ENCODE assay signal across 13 mouse cellular contexts in genomic region chr1:151753374-151753929, GRCm38 (mm10). TPM values are rescaled to one million over a fixed set of nuclear protein-coding genes. Genes with fewer than 3 reads are reported as not detected.
A peak's percentile ranks its signal among the peaks of the same experiment; 100 is the strongest.
DNase-seq lines count a peak whose midpoint lies in the region; ATAC-seq lines count a peak whose summit lies in the region.
"Had no signal": no experiment of that assay in that cellular context is flagged by ENCODE, and none has a peak within 500 bp of the region (broad histone marks: within the 10 kb centered on the region; RNA-seq: fewer than 3 reads in every experiment).

No protein-coding gene starts in this region.

- peak overlapping the region; percentile 54; the same call in 1 of the 2 replicates for H3K4me2 ChIP-seq in lung, embryonic 16.5 days (ENCODE audit: low read depth, low read length)
- peak overlapping the region; percentile 61; the same call in 1 of the 2 replicates for H3K4me2 ChIP-seq in stomach, embryonic 16.5 days (ENCODE audit: low read depth, low read length)

- no peaks in the 10 kb centered on the region for H3K36me3 ChIP-seq in lung, embryonic 16.5 days (ENCODE audit: control insufficient read depth, insufficient read depth, low read length)
- no peaks in the 10 kb centered on the region for H3K36me3 ChIP-seq in stomach, embryonic 16.5 days (ENCODE audit: control insufficient read depth, insufficient read depth, low read length)
- H3K36me3 ChIP-seq: heart, embryonic 15.5 days; midbrain, embryonic 15.5 days; neural tube, embryonic 15.5 days had no signal

- no peaks in the 10 kb centered on the region for H3K27me3 ChIP-seq in lung, embryonic 16.5 days (ENCODE audit: control insufficient read depth, insufficient read depth, low read depth, low read length)
- no peaks in the 10 kb centered on the region for H3K27me3 ChIP-seq in stomach, embryonic 16.5 days (ENCODE audit: control insufficient read depth, insufficient read depth, low read length)
- H3K27me3 ChIP-seq: heart, embryonic 15.5 days; midbrain, embryonic 15.5 days; neural tube, embryonic 15.5 days had no signal

- 66% methylated on average over 8 of the region's 8 CpGs for WGBS in lung, embryonic 16.5 days
- WGBS in stomach, embryonic 16.5 days, result 71% methylated on average over 8 of the region's 8 CpGs

- H3K4me1 ChIP-seq in lung, embryonic 16.5 days (replicated peaks; ENCODE audit: control insufficient read depth, insufficient read depth, low read length), result peaks cover 18% of the 10 kb centered on the region
- H3K4me1 ChIP-seq in stomach, embryonic 16.5 days (ENCODE audit: control insufficient read depth, insufficient read depth, low read length), result peaks cover 13% of the 10 kb centered on the region

- H3K9ac ChIP-seq in lung, embryonic 16.5 days (ENCODE audit: low read length), result no peak overlapping the region
- no peak overlapping the region for H3K9ac ChIP-seq in stomach, embryonic 16.5 days (ENCODE audit: low read length)
- H3K9ac ChIP-seq: forebrain, postnatal 0 days; heart, embryonic 15.5 days; midbrain, embryonic 15.5 days; neural tube, embryonic 15.5 days had no signal

- H3K4me3 ChIP-seq in lung, embryonic 16.5 days (ENCODE audit: low read length), result no peak overlapping the region
- H3K4me3 ChIP-seq in stomach, embryonic 16.5 days (replicated peaks; ENCODE audit: low read length), result no peak overlapping the region
- H3K4me3 ChIP-seq: midbrain, embryonic 15.5 days had no signal

- no peaks in the 10 kb centered on the region for H3K9me3 ChIP-seq in lung, embryonic 16.5 days (ENCODE audit: control insufficient read depth, low read length)
- H3K9me3 ChIP-seq in stomach, embryonic 16.5 days (replicated peaks; ENCODE audit: control insufficient read depth, low read length), result no peaks in the 10 kb centered on the region
- H3K9me3 ChIP-seq: heart, embryonic 15.5 days; midbrain, embryonic 15.5 days; neural tube, embryonic 15.5 days had no signal

- DNase-seq in CD4-positive, CD25-positive, alpha-beta regulatory T cell, adult 2 months (ENCODE audit: low read depth, low spot score), result peak; percentile 6
- no peak for DNase-seq in lung, postnatal 4 days
- DNase-seq in kidney, postnatal 36 days, result peak; percentile 7 to 27
- no peak for DNase-seq in left cerebral cortex, postnatal 25 days (ENCODE audit: low spot score in 2 of 2)
- DNase-seq: forebrain, postnatal 0 days had no signal

- H3K27ac ChIP-seq in lung, embryonic 16.5 days (ENCODE audit: low read length), result no peak overlapping the region
- H3K27ac ChIP-seq in stomach, embryonic 16.5 days (ENCODE audit: low read length), result no peak overlapping the region
- H3K27ac ChIP-seq: heart, embryonic 15.5 days; midbrain, embryonic 15.5 days; neural tube, embryonic 15.5 days had no signal

- no peak for ATAC-seq in CD4-positive, CD25-positive, alpha-beta regulatory T cell, adult 4 months
- no peak for ATAC-seq in lung, embryonic 16.5 days (ENCODE audit: low read depth)
- no peak for ATAC-seq in stomach, embryonic 16.5 days (ENCODE audit: insufficient read depth, low FRiP score)
- ATAC-seq in inflammation-experienced regulatory T-cells, adult 6 months, result no peak
- ATAC-seq: forebrain, postnatal 0 days; hindbrain, embryonic 16.5 days; midbrain, embryonic 15.5 days had no signal

- intact Hi-C loops in left cerebral cortex, postnatal 25 days (cut with DNase I), result loop anchor here (10.0 kb wide), 1 partner anchor 1359 kb away; the partner anchor contains the start of genes Odr4 and Tpr

RNA-seq across cellular contexts. Expression of gene Edem3, which starts 1.7 kb away (rescaled TPM):
- 1 to 10 TPM; 3.1 to 4.8 TPM for polyA plus RNA-seq in CD4-positive, CD25-positive, alpha-beta regulatory T cell, adult 4 months (2017; shearing (Covaris generic))
- polyA plus RNA-seq in lung, embryonic 16.5 days (2015; fragmentation: Nextera tagmentation; extraction: Ambion mirVana), result 15.9 and 17.7 TPM in 2 replicates
- 17.2 and 17.8 TPM in 2 replicates for polyA plus RNA-seq in stomach, embryonic 16.5 days (2015; fragmentation: Nextera tagmentation; extraction: Ambion mirVana)
- 1 to 10 TPM; 2.9 to 4.1 (median 3.7) TPM for polyA plus RNA-seq in inflammation-experienced regulatory T-cells, adult 6 months (2017; shearing (Covaris generic))
- 10 to 100 TPM; 38.5 to 39.7 TPM for total RNA-seq in left cerebral cortex, postnatal 25 days (2021)

Comparison
In these comparisons a context has a peak if more than half of its experiments do, and no peak if none do; other contexts are left out.
1. DNase-seq: peak in CD4-positive, CD25-positive, alpha-beta regulatory T cell, adult 2 months (single experiment) and kidney, postnatal 36 days (2 of 2); none in lung, postnatal 4 days (0 of 2) and left cerebral cortex, postnatal 25 days (0 of 2).